Mouse (Mus musculus): ENCODE results near the gene Ephb1. TPM values are rescaled to one million over a fixed set of nuclear protein-coding genes. Genes with fewer than 3 reads are reported as not detected.

Ephb1 gene
- polyA plus RNA-seq, 1 experiment, result 20.5 TPM

Other genes starting within 250 kb of the Ephb1 start
- 1.3 and 1.8 TPM in 2 replicates for gene Ky, start 151.1 kb upstream of the Ephb1 start, polyA plus RNA-seq (2012; rRNA removed)